Mouse (Mus musculus) heart, adult 18-20 months (tissue): ENCODE results near the gene Emid1. TPM values are rescaled to one million over a fixed set of nuclear protein-coding genes. Genes with fewer than 3 reads are reported as not detected.
"Not testable (repeated sequence)": the region's sequence is repeated elsewhere in the genome, so short reads cannot be mapped to it uniquely, and the experiment has no call there.

ENCODE experiments used
- DNase-seq, 2 experiments: peaks; one replicate each; pipeline ENCODE4 v3.0.0; 2021 to 2022; ENCODE audit warnings: mixed read lengths in 1 of 2
- total RNA-seq, 2 experiments: library from RNA; stranded (reverse); gene quantifications; 2 replicates each; pipeline ENCODE4 v1.2.3; 2021

Emid1 gene
- total RNA-seq, 2 experiments from 2014 or later: 1.0 to 2.1 TPM

- no peak for DNase-seq
Observed at GRCm38 (mm10) chr11:5102384-5102783, 49.7 kb downstream of the Emid1 start.

GRCm38 (mm10) chr11:5101641-5102040, 50.4 kb downstream of the Emid1 start:
- DNase-seq: no peak

- no peak for DNase-seq
Observed at GRCm38 (mm10) chr11:5100801-5101200, 51.3 kb downstream of the Emid1 start.

GRCm38 (mm10) chr11:5100283-5100682, 51.8 kb downstream of the Emid1 start:
- DNase-seq: no peak

GRCm38 (mm10) chr11:5099576-5100183, 52.4 kb downstream of the Emid1 start:
- peak; percentile 90 to 92 for DNase-seq

- peak; percentile 97 to 99 for DNase-seq
Observed at GRCm38 (mm10) chr11:5098736-5099542, 53.1 kb downstream of the Emid1 start, which contains the start of the genes Rhbdd3 and Ewsr1. TSS of gene Rhbdd3 (plus strand) at chr11:5098926. TSS of gene Ewsr1 (minus strand) at chr11:5099266.

GRCm38 (mm10) chr11:5098035-5098735, 53.9 kb downstream of the Emid1 start:
- DNase-seq: peak; percentile 57 to 73

GRCm38 (mm10) chr11:5096480-5097020, 55.5 kb downstream of the Emid1 start:
- no peak for DNase-seq

- DNase-seq: peak in 1 of 2 experiments; percentile 23
Observed at GRCm38 (mm10) chr11:5095877-5096276, 56.2 kb downstream of the Emid1 start.

- no peak for DNase-seq
Observed at GRCm38 (mm10) chr11:5091706-5092105, 60.4 kb downstream of the Emid1 start.

GRCm38 (mm10) chr11:5089147-5089546, 62.9 kb downstream of the Emid1 start:
- no peak for DNase-seq

- DNase-seq: not testable (repeated sequence)
Observed at GRCm38 (mm10) chr11:5076843-5077242, 75.2 kb downstream of the Emid1 start.

GRCm38 (mm10) chr11:5075760-5076159, 76.3 kb downstream of the Emid1 start:
- no peak for DNase-seq

- no peak for DNase-seq
Observed at GRCm38 (mm10) chr11:5074882-5075281, 77.2 kb downstream of the Emid1 start.

GRCm38 (mm10) chr11:5068126-5068971, 83.7 kb downstream of the Emid1 start:
- DNase-seq: no peak

GRCm38 (mm10) chr11:5067063-5067462, 85.0 kb downstream of the Emid1 start:
- DNase-seq: no peak

- DNase-seq: peak; percentile 94 to 96
Observed at GRCm38 (mm10) chr11:5065056-5065821, 86.8 kb downstream of the Emid1 start, which contains the start of gene Gas2l1. TSS of gene Gas2l1 (minus strand) at chr11:5065327.

- DNase-seq: no peak
Observed at GRCm38 (mm10) chr11:5064282-5065055, 87.6 kb downstream of the Emid1 start.

- DNase-seq: peak in 1 of 2 experiments; percentile 39
Observed at GRCm38 (mm10) chr11:5063561-5064281, 88.3 kb downstream of the Emid1 start.
